Mouse (Mus musculus): ENCODE measurements around the gene Tmem81. TPM values are rescaled to one million over a fixed set of nuclear protein-coding genes. Genes with fewer than 3 reads are reported as not detected.
A peak's percentile ranks its signal among the peaks of the same experiment; 100 is the strongest.

Gene Tmem81
- polyA plus RNA-seq, 1 experiment from 2014 or later = 0.86 TPM

GRCm38 (mm10) chr1:132537736-132538135 is 31.7 kb downstream of the Tmem81 start:
- Histone ChIP-seq H3K4me3 (ENCODE audit: low read depth, low read length) (no peak overlapping the region), H3K27ac (ENCODE audit: low read depth, low read length) (no peak overlapping the region), H3K36me3 (ENCODE audit: control insufficient read depth, insufficient read depth, low read length) (no peaks in the 10 kb centered on the region), H3K4me2 (no peak overlapping the region), H3K9me3 (ENCODE audit: control insufficient read depth, low read length) (no peaks in the 10 kb centered on the region), H3K9ac (ENCODE audit: low read length) (no peak overlapping the region), H3K4me1 (ENCODE audit: control insufficient read depth, insufficient read depth, low read length) (peaks cover 15% of the 10 kb centered on the region), H3K27me3 (ENCODE audit: control insufficient read depth, insufficient read depth, low read length) (peaks cover 10% of the 10 kb centered on the region)
- WGBS = 77% methylated on average over 5 of the region's 5 CpGs
- ATAC-seq (ENCODE audit: low FRiP score) (no peak), DNase-seq (ENCODE audit: low spot score, missing footprints) (peak; percentile 37)

GRCm38 (mm10) chr1:132540701-132541100 is 34.7 kb downstream of the Tmem81 start:
- no peak overlapping the region for H3K9ac ChIP-seq (ENCODE audit: low read length)

GRCm38 (mm10) chr1:132541171-132541823 is 35.3 kb downstream of the Tmem81 start:
- Histone ChIP-seq H3K9me3 (ENCODE audit: control insufficient read depth, low read length) (no peaks in the 10 kb centered on the region), H3K9ac (ENCODE audit: low read length) (no peak overlapping the region), H3K36me3 (ENCODE audit: control insufficient read depth, insufficient read depth, low read length) (no peaks in the 10 kb centered on the region), H3K4me3 (ENCODE audit: low read depth, low read length) (peak overlapping the region; percentile 33), H3K4me1 (ENCODE audit: control insufficient read depth, insufficient read depth, low read length) (peaks cover 12% of the 10 kb centered on the region), H3K27ac (ENCODE audit: low read depth, low read length) (no peak overlapping the region), H3K4me2 (peak overlapping the region; percentile 51), H3K27me3 (ENCODE audit: control insufficient read depth, insufficient read depth, low read length) (peaks cover 21% of the 10 kb centered on the region)
- 7% methylated on average over 14 of the region's 14 CpGs for WGBS
- ATAC-seq (ENCODE audit: low FRiP score) (peak; percentile 33), DNase-seq (ENCODE audit: low spot score, missing footprints) (peak; percentile 88)

More at GRCm38 (mm10) chr1:132540701-132541100, 34.7 kb downstream of the Tmem81 start:
- H3K9me3 ChIP-seq (ENCODE audit: control insufficient read depth, low read length) = no peaks in the 10 kb centered on the region
- DNase-seq (ENCODE audit: low spot score, missing footprints) (peak; percentile 81), ATAC-seq (ENCODE audit: low FRiP score) (no peak)
- peak overlapping the region; percentile 33; the same call in 1 of the 2 replicates for H3K4me3 ChIP-seq (ENCODE audit: low read depth, low read length)
- WGBS = 64% methylated on average over 7 of the region's 7 CpGs
- H3K27ac ChIP-seq (ENCODE audit: low read depth, low read length) = no peak overlapping the region
- peaks cover 21% of the 10 kb centered on the region for H3K27me3 ChIP-seq (ENCODE audit: control insufficient read depth, insufficient read depth, low read length)
- H3K4me1 ChIP-seq (ENCODE audit: control insufficient read depth, insufficient read depth, low read length) = peaks cover 12% of the 10 kb centered on the region
- peak overlapping the region; percentile 51 for H3K4me2 ChIP-seq
- no peaks in the 10 kb centered on the region for H3K36me3 ChIP-seq (ENCODE audit: control insufficient read depth, insufficient read depth, low read length)

- Histone ChIP-seq H3K27ac (ENCODE audit: low read depth, low read length) (peak overlapping the region; percentile 35; the same call in 1 of the 2 replicates), H3K4me3 (ENCODE audit: low read depth, low read length) (peak overlapping the region; percentile 33), H3K4me1 (ENCODE audit: control insufficient read depth, insufficient read depth, low read length) (peaks cover 12% of the 10 kb centered on the region), H3K9ac (ENCODE audit: low read length) (peak overlapping the region; percentile 54), H3K9me3 (ENCODE audit: control insufficient read depth, low read length) (no peaks in the 10 kb centered on the region), H3K4me2 (peak overlapping the region; percentile 51), H3K27me3 (ENCODE audit: control insufficient read depth, insufficient read depth, low read length) (peaks cover 21% of the 10 kb centered on the region), H3K36me3 (ENCODE audit: control insufficient read depth, insufficient read depth, low read length) (no peaks in the 10 kb centered on the region)
- WGBS = 10% methylated on average over 5 of the region's 5 CpGs
- DNase-seq (ENCODE audit: low spot score, missing footprints) (no peak), ATAC-seq (ENCODE audit: low FRiP score) (no peak; the same call in 1 of the 2 replicates)
Measured at GRCm38 (mm10) chr1:132541824-132542599, 36.0 kb downstream of the Tmem81 start.

- H3K36me3 ChIP-seq (ENCODE audit: control insufficient read depth, insufficient read depth, low read length) = no peaks in the 10 kb centered on the region
- ATAC-seq (ENCODE audit: low FRiP score) (peak; percentile 87), DNase-seq (ENCODE audit: low spot score, missing footprints) (peak; percentile 94)
- peak within 1 kb of the TSS; percentile 35; the same call in 1 of the 2 replicates for H3K27ac ChIP-seq (ENCODE audit: low read depth, low read length)
- peaks cover 9% of the 10 kb centered on the region for H3K4me1 ChIP-seq (ENCODE audit: control insufficient read depth, insufficient read depth, low read length)
- peak within 1 kb of the TSS; percentile 51 for H3K4me2 ChIP-seq
- H3K27me3 ChIP-seq (ENCODE audit: control insufficient read depth, insufficient read depth, low read length) = peaks cover 21% of the 10 kb centered on the region
- H3K9me3 ChIP-seq (ENCODE audit: control insufficient read depth, low read length) = no peaks in the 10 kb centered on the region
- peak within 1 kb of the TSS; percentile 54 for H3K9ac ChIP-seq (ENCODE audit: low read length)
- peak within 1 kb of the TSS; percentile 33 for H3K4me3 ChIP-seq (ENCODE audit: low read depth, low read length)
- WGBS = under 1% methylated on average over 30 of the region's 30 CpGs
Measured at GRCm38 (mm10) chr1:132542762-132543306, 36.8 kb downstream of the Tmem81 start, which contains the start of gene Cntn2. TSS of gene Cntn2 (minus strand) at chr1:132543256.

- DNase-seq (ENCODE audit: low spot score, missing footprints) (peak; percentile 83), ATAC-seq (ENCODE audit: low FRiP score) (no peak)
- H3K4me2 ChIP-seq = no peak overlapping the region
- no peak overlapping the region for H3K27ac ChIP-seq (ENCODE audit: low read depth, low read length)
- H3K9me3 ChIP-seq (ENCODE audit: control insufficient read depth, low read length) = no peaks in the 10 kb centered on the region
- no peaks in the 10 kb centered on the region for H3K36me3 ChIP-seq (ENCODE audit: control insufficient read depth, insufficient read depth, low read length)
- peaks cover 21% of the 10 kb centered on the region for H3K27me3 ChIP-seq (ENCODE audit: control insufficient read depth, insufficient read depth, low read length)
- no peak overlapping the region for H3K4me3 ChIP-seq (ENCODE audit: low read depth, low read length)
- 68% methylated on average over 8 of the region's 8 CpGs for WGBS
- H3K4me1 ChIP-seq (ENCODE audit: control insufficient read depth, insufficient read depth, low read length) = peaks cover 6% of the 10 kb centered on the region; the same call in 1 of the 2 replicates
- H3K9ac ChIP-seq (ENCODE audit: low read length) = no peak overlapping the region
Measured at GRCm38 (mm10) chr1:132543789-132544188, 37.8 kb downstream of the Tmem81 start.

GRCm38 (mm10) chr1:132557901-132558631 is 52.0 kb downstream of the Tmem81 start:
- ATAC-seq (ENCODE audit: low FRiP score) = peak; percentile 73
- Histone ChIP-seq H3K9ac (ENCODE audit: low read length) (no peak overlapping the region), H3K27ac (ENCODE audit: low read depth, low read length) (peak overlapping the region; percentile 41), H3K9me3 (ENCODE audit: control insufficient read depth, low read length) (no peaks in the 10 kb centered on the region), H3K27me3 (ENCODE audit: control insufficient read depth, insufficient read depth, low read length) (no peaks in the 10 kb centered on the region), H3K36me3 (ENCODE audit: control insufficient read depth, insufficient read depth, low read length) (no peaks in the 10 kb centered on the region), H3K4me1 (ENCODE audit: control insufficient read depth, insufficient read depth, low read length) (peaks cover 32% of the 10 kb centered on the region), H3K4me2 (no peak overlapping the region), H3K4me3 (ENCODE audit: low read depth, low read length) (no peak overlapping the region)
- peak; percentile 91 for DNase-seq (ENCODE audit: low spot score, missing footprints)
- 32% methylated on average over 9 of the region's 9 CpGs for WGBS
